Mouse (Mus musculus): Measurements from ENCODE around the gene Ushbp1.
"Not testable (repeated sequence)": the region's sequence is repeated elsewhere in the genome, so short reads cannot be mapped to it uniquely, and the experiment has no call there.

Ushbp1 gene

DNA sequence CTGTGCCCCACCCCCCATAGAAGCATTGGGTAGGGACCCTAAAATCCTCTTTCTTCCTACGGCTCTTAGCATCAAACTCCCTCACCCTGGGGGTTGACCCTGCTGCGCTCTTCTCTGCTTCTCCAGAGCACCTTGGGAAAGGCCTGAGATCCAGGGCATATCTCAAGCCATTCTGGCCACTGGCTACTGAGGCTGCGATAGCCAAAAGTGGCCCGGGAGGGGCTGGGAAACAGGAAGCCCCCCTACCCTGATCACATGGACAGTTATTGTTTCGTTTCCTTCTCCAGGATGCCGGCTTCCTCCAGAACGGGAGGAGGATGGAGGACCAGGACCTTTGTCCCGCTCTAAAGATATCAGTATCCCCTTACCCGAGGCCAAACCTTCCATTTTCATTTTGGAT, at the start of gene Ushbp1:
Ushbp1 (minus strand) TSS at position 174 of the 400 bp plus-strand sequence.
- DNase-seq (ENCODE audit: low spot score) = peak; percentile 6

- no peak for DNase-seq (ENCODE audit: low spot score)
Observed at GRCm38 (mm10) chr8:71445096-71445495, 49.5 kb upstream of the Ushbp1 start.

DNA sequence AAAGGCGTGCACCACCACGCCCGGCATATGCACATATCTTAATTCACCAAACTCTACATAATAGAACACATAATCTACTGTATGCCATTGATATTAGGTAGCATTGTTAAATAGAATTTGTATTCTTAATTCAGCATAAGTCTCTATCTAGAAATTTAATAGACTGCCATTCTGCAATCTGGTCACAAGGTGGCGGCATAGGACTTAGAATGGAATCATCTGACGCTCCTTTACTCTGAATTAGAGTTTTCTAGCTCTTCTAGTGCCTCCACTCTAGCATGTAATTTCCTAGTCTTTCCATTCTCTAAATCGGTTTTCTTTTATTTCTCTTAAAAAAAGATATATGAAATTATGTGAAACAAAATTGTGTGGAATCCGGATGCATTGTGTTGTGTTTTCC, 45.8 kb upstream of the Ushbp1 start:
- no peak for DNase-seq (ENCODE audit: low spot score)

DNA sequence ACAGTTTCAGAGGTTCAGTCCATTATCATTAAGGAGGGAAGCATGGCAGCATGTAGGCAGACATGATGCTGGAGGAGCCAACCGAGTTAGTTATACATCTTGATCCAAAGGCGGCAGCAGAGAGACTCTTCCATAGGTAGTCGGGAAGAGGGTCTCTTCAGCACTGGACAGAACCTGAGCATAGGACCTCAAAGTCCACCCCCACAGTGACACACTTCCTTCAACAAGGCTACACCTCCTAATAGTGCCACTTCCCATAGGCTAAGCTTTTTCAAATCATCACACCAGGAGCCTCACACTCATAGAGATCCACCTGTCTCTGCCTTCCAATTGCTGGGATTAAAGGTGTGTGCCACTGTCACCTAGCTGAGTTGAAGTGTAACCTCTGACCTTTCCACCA, 41.4 kb upstream of the Ushbp1 start:
- DNase-seq (ENCODE audit: low spot score) = no peak

DNA sequence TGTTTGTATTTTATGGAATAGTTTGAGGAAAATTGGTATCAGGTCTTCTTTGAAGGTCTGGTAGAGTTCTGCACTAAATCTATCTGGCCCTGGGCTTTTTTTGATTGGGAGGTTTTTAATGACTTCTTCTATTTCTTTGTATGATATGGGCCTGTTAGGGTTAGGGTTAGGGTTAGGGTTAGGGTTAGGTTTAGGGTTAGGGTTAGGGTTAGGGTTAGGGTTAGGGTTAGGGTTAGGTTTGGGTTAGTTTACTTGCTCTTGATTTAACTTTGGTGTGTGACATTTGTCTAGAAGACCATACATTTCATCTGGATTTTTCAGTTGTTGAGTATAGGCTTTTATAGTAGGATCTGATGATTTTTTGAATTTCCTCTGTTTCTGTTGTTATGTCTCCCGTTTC, 37.3 kb upstream of the Ushbp1 start:
- not testable (repeated sequence) for DNase-seq (ENCODE audit: low spot score)

DNA sequence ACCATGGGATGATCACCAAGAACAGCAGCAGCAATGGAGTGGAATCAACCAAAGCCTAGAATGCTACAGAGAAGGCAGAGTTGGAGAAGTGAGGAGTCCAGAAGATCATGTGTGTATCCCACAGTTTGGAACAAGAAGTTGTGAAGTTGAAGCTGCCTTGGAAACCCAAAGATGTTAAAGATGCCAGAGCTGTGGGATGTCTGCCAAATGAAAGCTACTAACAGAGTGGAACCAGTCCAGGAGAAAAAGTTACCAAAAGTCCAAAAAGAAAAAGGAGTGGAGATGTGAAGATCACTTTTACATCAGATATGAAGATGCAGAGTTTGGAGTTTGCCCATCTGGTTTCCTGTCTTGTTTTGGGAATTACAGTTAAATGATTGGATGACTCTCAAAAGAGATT, 26.5 kb upstream of the Ushbp1 start:
- no peak for DNase-seq (ENCODE audit: low spot score)

DNA sequence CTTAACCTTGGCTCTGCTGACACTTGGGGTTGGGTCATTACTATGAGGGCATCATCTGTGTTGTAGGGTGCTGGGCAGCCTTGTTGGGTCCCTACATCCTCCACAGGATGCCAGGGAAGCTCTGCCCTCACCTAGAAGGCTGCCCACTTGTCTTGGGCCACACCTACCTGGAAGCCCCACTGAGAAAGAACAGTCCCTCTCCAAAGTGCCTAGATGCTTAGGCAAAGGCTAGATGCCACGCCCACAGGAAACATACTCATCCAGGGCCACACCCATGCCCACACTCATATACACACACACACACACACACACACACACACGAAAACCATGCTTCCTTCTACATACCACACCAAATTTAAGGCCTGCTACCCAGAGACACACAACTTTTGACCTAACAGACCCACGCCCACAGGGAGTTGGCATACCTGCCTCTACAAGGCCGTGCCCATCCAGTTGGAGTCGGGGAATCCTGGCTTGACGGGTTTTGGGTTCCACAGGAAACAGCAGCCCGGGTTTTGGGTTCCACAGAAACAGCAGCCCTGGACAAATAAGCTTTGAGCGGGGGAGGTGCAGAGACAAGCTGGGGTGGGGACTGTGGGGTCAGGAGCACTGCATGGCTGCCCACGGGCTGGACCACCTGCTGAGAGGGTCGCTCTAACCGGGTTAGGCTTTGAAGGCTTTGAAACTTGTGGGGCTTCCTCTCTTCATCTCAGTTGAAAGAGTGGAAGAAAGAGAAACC, 16.1 kb upstream of the Ushbp1 start:
- no peak for DNase-seq (ENCODE audit: low spot score)

DNA sequence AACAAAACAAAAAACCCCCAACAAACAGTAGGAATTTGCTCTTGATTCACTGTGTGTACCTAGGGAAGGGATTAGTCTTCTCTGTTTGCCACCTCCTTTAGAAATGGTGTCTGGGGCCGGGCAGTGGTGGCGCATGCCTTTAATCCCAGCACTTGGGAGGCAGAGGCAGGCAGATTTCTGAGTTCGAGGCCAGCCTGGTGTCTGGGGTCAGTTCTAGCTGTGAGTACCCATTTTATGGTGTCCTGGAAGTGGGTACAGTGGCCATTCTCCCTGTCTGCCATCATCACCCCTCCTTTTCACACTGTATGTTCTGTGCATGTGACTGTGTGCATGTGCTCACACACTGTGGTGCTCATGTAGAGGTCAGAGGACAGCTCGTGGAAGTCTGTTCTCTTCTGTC, 12.6 kb upstream of the Ushbp1 start:
- no peak for DNase-seq (ENCODE audit: low spot score)

GRCm38 (mm10) chr8:71407441-71407840, 11.8 kb upstream of the Ushbp1 start:
- DNase-seq (ENCODE audit: low spot score) = no peak

GRCm38 (mm10) chr8:71406099-71407015, 10.8 kb upstream of the Ushbp1 start:
- DNase-seq (ENCODE audit: low spot score) = peak; percentile 70

DNA sequence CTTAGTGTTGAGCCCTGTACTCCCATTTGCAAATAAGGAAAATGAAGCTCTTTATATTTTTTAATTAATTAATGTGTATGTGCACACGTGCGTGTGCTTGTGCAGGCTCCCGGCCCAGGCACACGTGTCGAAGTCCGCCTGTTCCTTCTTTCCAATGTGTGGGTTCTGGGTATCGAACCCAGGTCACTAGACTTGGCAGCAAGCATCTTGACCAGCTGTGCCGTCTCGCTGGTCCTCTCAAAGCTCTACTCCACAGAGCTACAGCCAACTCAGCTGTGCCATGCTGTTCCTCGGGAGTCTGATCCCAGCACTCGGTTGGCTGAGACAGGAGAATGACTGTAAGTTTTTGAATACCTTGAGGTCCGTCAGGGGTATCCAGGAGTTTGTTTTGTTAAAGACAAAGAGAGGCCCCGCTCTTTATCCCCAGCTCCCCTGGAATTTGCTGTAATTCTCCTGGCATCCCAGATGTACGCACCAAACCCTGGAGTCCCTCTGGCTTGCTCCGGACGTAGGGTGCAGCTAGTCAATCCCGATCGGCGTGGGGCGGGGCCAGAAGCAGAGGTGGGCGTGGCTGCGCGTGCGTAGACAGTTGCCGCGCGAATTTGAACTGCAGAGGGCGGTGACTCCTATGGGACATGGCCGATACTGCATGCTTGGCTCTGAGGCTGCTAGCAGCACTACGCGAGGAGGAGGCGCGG, 9.9 kb upstream of the Ushbp1 start, which contains the start of gene Ankle1:
Ankle1 (plus strand) TSS at position 610 of the 698 bp plus-strand sequence.
- peak; percentile 97 for DNase-seq (ENCODE audit: low spot score)

GRCm38 (mm10) chr8:71404951-71405351, 9.3 kb upstream of the Ushbp1 start:
- DNase-seq (ENCODE audit: low spot score) = no peak

DNA sequence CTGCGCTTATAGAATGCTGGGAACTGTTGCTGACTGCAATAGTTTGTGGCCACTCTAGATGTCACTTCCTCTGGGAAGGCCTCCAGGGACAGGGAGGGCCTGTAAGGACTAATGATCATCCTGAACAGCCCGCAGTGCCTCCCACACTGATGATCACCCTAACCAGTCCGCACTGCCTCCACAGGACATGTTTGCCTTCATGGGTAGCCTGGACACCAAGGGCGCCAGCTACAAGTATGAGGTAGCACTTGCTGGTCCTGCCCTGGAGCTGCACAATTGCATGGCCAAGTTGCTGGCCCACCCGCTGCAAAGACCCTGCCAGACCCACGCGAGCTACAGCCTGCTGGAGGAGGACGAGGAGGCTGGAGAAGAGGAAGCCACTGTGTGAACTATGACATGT, 8.4 kb upstream of the Ushbp1 start:
- no peak for DNase-seq (ENCODE audit: low spot score)

DNA sequence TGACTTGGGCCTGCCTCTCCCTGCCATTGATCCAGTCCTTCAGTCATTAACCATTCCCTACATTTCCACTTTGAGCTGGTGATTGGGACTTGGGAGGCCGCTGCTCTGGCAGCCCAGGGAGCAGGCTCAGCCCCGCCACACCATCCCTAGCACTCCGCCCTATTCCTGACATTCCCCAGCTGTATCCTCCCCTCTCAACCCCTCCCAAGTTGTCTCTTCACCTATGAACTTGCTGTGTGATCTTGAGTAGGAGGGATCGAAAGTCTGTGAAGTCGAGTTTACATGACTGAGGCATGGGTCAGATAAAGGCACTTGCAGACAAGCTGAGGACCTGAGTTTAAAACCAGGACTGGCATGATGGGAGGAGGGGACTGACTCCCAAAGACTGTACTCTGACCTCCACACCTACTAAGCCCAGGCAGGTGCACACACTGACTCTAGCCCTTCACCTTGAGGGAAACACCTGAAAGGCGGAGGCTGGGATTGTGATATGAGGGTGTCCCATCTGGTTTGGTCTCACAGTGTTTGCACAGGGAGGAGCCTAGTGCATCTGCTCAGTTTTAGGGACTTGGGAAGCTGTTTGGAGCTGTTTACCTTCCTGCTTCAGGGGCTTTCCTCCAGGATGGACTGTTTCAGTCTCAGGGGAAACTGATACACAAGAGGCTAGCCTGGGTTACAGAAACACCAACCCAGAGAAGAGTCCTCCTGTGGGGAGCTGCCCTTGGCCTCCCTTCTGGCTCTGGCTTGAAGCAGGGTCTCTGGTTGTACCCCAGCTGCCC, 7.7 kb upstream of the Ushbp1 start:
- DNase-seq (ENCODE audit: low spot score) = no peak

DNA sequence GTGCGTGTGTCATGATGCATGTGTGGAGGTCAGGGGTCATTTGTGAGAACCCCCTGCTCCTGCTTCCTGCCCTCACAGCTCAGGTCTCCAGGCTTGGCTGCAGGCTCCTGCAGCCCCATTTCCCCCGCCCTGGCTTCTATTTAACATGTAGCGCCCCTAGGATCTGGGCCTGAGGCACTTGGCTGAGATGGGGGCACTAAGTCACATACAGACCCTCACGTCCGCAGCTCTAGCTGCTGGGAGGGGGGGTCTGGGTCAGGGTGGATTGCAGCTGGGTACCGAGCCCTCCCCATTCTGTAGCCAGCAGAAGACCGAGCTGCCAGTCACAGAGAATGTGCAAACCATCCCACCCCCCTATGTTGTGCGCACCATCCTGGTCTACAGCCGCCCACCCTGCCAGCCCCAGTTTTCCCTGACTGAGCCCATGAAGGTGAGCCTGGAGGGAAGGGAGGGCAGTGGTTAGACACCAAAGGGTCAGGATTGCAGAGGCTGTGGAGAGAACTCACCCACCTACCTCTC, 6.9 kb upstream of the Ushbp1 start:
- DNase-seq (ENCODE audit: low spot score) = no peak

DNA sequence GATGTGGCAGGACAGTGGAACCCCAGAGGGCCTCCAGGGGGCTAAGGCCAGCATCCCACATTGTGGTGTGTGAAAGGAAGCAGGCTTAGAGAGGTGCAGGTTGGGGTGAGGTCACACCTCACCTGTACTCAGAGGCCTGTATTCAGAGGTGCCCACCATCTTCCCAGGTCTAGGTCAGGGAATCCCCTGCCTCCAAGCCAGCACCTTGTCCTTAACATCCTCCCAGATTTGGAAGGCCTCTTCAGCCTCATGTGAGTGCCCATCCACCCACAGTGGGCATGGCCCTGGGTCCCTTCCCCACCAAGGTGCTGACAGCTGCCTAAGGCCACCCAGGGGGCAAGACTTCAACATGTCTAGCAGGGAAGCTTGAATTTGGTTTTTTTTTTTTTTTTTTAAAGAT, 5.9 kb upstream of the Ushbp1 start:
- DNase-seq (ENCODE audit: low spot score) = no peak

- no peak for DNase-seq (ENCODE audit: low spot score)
Observed at GRCm38 (mm10) chr8:71400826-71401225, 5.2 kb upstream of the Ushbp1 start.

DNA sequence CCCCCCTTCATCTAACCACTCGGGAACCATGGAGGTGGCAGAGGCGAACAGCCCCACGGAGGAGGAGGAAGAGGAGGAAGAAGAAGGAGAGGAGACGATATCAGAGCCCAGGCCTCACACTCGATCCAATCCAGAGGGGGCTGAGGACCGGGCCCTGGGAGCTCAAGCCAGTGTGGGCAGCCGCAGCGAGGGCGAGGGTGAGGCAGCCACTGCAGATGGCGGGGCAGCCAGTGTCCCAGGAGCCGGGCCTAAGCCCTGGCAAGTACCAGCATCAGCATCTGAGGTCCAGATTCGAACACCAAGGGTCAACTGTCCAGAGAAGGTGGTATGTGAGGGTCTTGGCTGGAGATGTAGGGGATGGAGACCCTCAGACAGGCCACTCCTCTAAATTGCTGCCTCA, 2.1 kb upstream of the Ushbp1 start:
- DNase-seq (ENCODE audit: low spot score) = peak; percentile 3

DNA sequence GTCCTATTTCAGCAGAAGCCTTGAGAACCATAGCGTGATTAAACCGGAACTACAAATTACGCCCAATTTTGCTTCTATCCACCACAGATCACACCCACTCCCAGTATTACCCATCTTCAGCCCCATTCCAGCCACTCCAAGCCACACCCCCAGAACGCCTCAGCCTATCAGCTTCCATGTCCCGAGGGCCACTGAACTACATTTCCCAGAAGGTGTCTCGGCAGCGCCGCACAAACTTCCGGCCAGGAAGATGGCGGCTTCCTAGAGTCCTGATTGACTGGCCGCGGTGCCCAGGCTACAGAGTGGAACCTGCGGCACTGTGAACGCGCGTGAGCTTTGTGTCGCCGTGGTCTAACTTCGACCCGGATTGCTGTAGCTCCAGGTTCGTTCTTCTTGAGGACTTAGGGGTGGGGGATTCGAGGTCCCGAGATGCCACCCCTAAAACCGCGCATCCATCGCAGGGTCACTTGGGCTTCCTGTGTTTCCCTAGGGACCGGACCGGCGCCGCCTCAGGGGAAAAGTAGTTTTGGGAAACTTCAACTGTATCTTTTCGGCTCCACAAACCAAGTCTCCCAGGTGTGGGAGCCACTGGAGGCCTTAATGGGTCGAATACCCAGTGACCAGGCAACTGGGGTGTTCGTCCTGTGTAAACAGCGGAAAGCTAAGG, 1.2 kb upstream of the Ushbp1 start, which contains the start of gene Babam1:
Babam1 (plus strand) TSS at position 223 of the 667 bp plus-strand sequence.
- DNase-seq (ENCODE audit: low spot score) = peak; percentile 86

- DNase-seq (ENCODE audit: low spot score) = peak; percentile 4
Observed at GRCm38 (mm10) chr8:71395071-71395470, 531 bp downstream of the Ushbp1 start.

DNA sequence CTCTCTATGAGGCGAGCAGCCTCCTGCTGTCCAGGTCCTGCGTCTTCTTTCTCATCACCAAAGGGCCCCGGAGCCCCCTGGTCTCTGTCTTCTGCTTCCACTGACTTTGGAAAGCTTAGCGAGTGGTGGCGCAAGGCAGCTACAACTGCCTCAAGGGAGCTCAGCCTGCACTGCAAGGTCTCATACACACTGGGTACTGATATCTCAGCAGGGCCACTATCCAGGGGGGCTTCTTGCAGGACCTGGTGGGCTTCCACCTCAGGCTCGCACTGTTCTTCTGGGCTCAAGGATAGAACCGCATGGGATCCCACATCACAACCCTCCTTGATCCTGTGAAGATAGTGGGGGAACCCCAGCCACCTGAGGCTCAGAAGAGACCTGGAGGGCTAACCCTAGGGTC, 1.1 kb downstream of the Ushbp1 start:
- peak; percentile 3 for DNase-seq (ENCODE audit: low spot score)
